Mouse (Mus musculus): ENCODE measurements around the gene Gjb4. TPM values are rescaled to one million over a fixed set of nuclear protein-coding genes. Genes with fewer than 3 reads are reported as not detected.

Gjb4 gene
- polyA plus RNA-seq, 1 experiment from 2014 or later: not detected

- 0 out of 2 replicates have a peak, but pooled peaks have one; percentile 40 for ATAC-seq (ENCODE audit: low FRiP score, low read depth)
- Histone ChIP-seq H3K4me2 (no peak overlapping the region), H3K4me1 (replicated peaks) (peaks cover 20% of the 10 kb centered on the region), H3K27ac (replicated peaks) (no peak overlapping the region), H3K27me3 (no peaks in the 10 kb centered on the region), H3K9me3 (no peaks in the 10 kb centered on the region), H3K9ac (0 out of 2 replicates have a peak overlapping the region, but pooled peaks have one; percentile 19), H3K36me3 (no peaks in the 10 kb centered on the region), H3K4me3 (no peak overlapping the region)
- WGBS: 30% methylated on average over 13 of the region's 13 CpGs
These were observed 14.6 kb upstream of the Gjb4 start for GRCm38 (mm10) chr4:127368379-127368973.

GRCm38 (mm10) chr4:127365834-127366233 is 12.0 kb upstream of the Gjb4 start:
- Histone ChIP-seq H3K27me3 (no peaks in the 10 kb centered on the region), H3K9ac (no peak overlapping the region), H3K4me1 (replicated peaks) (peaks cover 20% of the 10 kb centered on the region), H3K4me3 (no peak overlapping the region), H3K4me2 (no peak overlapping the region), H3K36me3 (no peaks in the 10 kb centered on the region), H3K9me3 (no peaks in the 10 kb centered on the region), H3K27ac (replicated peaks) (no peak overlapping the region)
- 22% methylated on average over 4 of the region's 4 CpGs for WGBS
- ATAC-seq (ENCODE audit: low FRiP score, low read depth): 0 out of 2 replicates have a peak, but pooled peaks have one; percentile 35

GRCm38 (mm10) chr4:127365433-127365832 is 11.6 kb upstream of the Gjb4 start:
- 16% methylated on average over 5 of the region's 5 CpGs for WGBS
- no peak overlapping the region for H3K9ac ChIP-seq
- no peak for ATAC-seq (ENCODE audit: low FRiP score, low read depth)

GRCm38 (mm10) chr4:127364431-127364830 is 10.6 kb upstream of the Gjb4 start:
- H3K4me2 ChIP-seq: no peak overlapping the region
- H3K27ac ChIP-seq (replicated peaks): no peak overlapping the region
- H3K4me3 ChIP-seq: no peak overlapping the region
- H3K36me3 ChIP-seq: no peaks in the 10 kb centered on the region
- no peak overlapping the region for H3K9ac ChIP-seq
- peaks cover 20% of the 10 kb centered on the region for H3K4me1 ChIP-seq (replicated peaks)
- WGBS: 66% methylated on average over 6 of the region's 6 CpGs
- no peaks in the 10 kb centered on the region for H3K27me3 ChIP-seq
- no peak for ATAC-seq (ENCODE audit: low FRiP score, low read depth)
- H3K9me3 ChIP-seq: no peaks in the 10 kb centered on the region

More at GRCm38 (mm10) chr4:127365433-127365832, 11.6 kb upstream of the Gjb4 start:
- H3K4me2 ChIP-seq: no peak overlapping the region
- H3K9me3 ChIP-seq: no peaks in the 10 kb centered on the region
- peaks cover 20% of the 10 kb centered on the region for H3K4me1 ChIP-seq (replicated peaks)
- H3K4me3 ChIP-seq: no peak overlapping the region
- no peaks in the 10 kb centered on the region for H3K27me3 ChIP-seq
- H3K36me3 ChIP-seq: no peaks in the 10 kb centered on the region
- no peak overlapping the region for H3K27ac ChIP-seq (replicated peaks)

DNA sequence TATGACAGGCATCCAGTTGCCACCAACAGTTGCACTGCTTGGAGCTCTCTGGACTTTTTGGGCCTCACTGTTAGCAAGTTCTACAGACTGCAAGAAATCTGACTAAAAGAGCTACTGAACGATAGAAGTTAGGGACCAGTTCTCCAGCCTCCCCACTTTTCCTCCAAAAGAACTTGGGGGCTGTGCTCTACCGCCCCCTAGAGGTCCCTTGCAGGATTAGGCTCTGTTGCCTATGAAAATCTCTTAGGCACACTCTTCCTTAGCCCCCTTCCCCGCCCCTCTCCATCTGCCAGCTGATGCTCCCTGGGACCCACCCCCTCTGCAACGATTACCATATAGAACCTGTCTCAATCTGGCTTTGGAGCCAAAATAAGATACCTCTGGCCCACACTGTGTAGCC is 9.4 kb upstream of the Gjb4 start:
- Histone ChIP-seq H3K9me3 (no peaks in the 10 kb centered on the region), H3K27ac (replicated peaks) (no peak overlapping the region), H3K36me3 (no peaks in the 10 kb centered on the region), H3K27me3 (no peaks in the 10 kb centered on the region), H3K9ac (no peak overlapping the region), H3K4me1 (replicated peaks) (peaks cover 13% of the 10 kb centered on the region; the same call in 1 of the 2 replicates), H3K4me2 (no peak overlapping the region), H3K4me3 (no peak overlapping the region)
- WGBS: 56% methylated on average over 4 of the region's 4 CpGs
- ATAC-seq (ENCODE audit: low FRiP score, low read depth): no peak

DNA sequence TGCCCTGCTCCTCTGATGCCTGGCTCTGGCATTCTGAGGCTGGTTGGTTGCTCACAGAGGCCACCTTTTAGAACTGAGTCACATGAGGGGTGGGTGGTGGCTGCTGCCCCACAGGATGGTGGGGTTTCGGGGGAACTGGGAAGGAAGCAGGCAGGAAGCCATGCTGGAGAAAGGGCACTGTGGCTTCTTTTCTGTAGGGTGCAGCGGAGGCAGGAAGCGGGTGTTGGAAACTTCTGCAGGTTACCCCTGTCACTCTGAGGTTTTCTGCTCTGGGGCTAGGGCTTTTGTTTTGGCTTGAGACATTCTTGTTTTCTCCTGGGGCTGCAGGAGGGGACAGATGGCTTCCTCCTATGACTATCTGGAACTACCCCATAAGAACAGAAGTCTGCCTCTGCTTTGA is 8.6 kb upstream of the Gjb4 start:
- H3K4me1 ChIP-seq (replicated peaks): peaks cover 13% of the 10 kb centered on the region; the same call in 1 of the 2 replicates
- H3K27ac ChIP-seq (replicated peaks): no peak overlapping the region
- H3K9ac ChIP-seq: no peak overlapping the region
- H3K4me2 ChIP-seq: no peak overlapping the region
- H3K36me3 ChIP-seq: no peaks in the 10 kb centered on the region
- no peak overlapping the region for H3K4me3 ChIP-seq
- no peaks in the 10 kb centered on the region for H3K27me3 ChIP-seq
- H3K9me3 ChIP-seq: no peaks in the 10 kb centered on the region
- ATAC-seq (ENCODE audit: low FRiP score, low read depth): no peak
- WGBS: 91% methylated on average over 3 of the region's 3 CpGs

- H3K9me3 ChIP-seq: no peaks in the 10 kb centered on the region
- ATAC-seq (ENCODE audit: low FRiP score, low read depth): no peak
- H3K9ac ChIP-seq: no peak within 1 kb of the TSS
- no peak within 1 kb of the TSS for H3K27ac ChIP-seq (replicated peaks)
- no peak within 1 kb of the TSS for H3K4me2 ChIP-seq
- H3K36me3 ChIP-seq: no peaks in the 10 kb centered on the region
- 44% methylated on average over 5 of the region's 5 CpGs for WGBS
- H3K4me1 ChIP-seq (replicated peaks): no peaks in the 10 kb centered on the region
- H3K27me3 ChIP-seq: no peaks in the 10 kb centered on the region
- no peak within 1 kb of the TSS for H3K4me3 ChIP-seq
These were observed 4.1 kb upstream of the Gjb4 start, which contains the start of gene Gjb5 for GRCm38 (mm10) chr4:127358018-127358417. Gene Gjb5 (minus strand): TSS chr4:127358181.

DNA sequence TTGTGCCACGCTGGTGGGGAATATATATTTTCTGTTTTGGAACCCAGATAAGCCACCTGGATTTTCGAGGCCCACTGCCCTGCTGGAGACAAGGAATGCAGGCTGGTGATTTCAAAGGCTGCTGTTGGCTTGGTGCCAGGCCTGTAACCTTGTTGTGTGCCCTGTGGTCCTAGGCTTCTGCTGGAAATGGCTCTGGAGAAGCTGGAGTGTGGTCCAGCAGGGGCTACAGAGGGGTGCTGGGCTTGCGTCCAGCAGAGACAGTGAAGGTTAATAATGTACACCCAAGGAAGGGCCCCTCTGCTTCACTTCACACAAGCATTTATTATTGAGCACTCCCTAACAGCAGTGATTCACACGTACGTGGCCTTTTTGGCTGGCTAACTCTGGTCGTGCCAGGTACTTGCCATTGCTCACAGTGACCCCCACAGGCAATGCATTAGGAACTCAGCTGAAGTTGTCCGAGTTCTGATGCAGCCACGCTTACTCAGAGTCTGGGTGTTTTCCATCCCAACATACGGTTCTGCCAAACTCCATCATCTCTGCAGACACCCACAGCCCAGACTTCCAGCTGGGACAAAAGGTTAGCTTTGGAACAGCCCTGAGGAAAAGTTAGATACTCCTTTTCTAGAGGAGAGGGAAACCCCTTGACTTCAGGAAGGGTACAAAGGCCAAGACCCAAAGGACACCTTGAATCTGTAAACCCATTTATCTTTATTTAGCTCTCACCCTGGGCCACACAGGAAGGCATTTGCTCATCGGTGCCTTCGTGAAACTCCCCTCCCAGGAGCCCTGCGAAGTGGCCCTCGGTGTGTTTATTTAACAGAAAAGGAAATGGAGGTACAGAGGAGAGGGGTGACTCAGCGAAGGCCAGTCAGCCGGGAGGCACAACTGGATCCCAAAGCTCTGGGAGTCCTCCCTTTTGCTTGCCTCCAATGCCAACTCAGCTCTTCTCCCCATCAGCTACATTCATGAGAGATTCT is 915 bp upstream of the Gjb4 start:
- H3K4me3 ChIP-seq: no peak overlapping the region
- no peaks in the 10 kb centered on the region for H3K9me3 ChIP-seq
- no peak overlapping the region for H3K9ac ChIP-seq
- WGBS: 72% methylated on average over 15 of the region's 15 CpGs
- H3K4me2 ChIP-seq: no peak overlapping the region
- H3K4me1 ChIP-seq (replicated peaks): no peaks in the 10 kb centered on the region
- ATAC-seq (ENCODE audit: low FRiP score, low read depth): no peak; the same call in 1 of the 2 replicates
- no peak overlapping the region for H3K27ac ChIP-seq (replicated peaks)
- H3K36me3 ChIP-seq: no peaks in the 10 kb centered on the region
- no peaks in the 10 kb centered on the region for H3K27me3 ChIP-seq

- Histone ChIP-seq H3K9me3 (no peaks in the 10 kb centered on the region), H3K27ac (replicated peaks) (no peak overlapping the region), H3K36me3 (no peaks in the 10 kb centered on the region), H3K27me3 (no peaks in the 10 kb centered on the region), H3K4me1 (replicated peaks) (no peaks in the 10 kb centered on the region), H3K4me2 (no peak overlapping the region), H3K4me3 (no peak overlapping the region), H3K9ac (no peak overlapping the region)
- 3% methylated on average over 1 of the region's 1 CpGs for WGBS
- ATAC-seq (ENCODE audit: low FRiP score, low read depth): no peak
These were observed 1.3 kb downstream of the Gjb4 start for GRCm38 (mm10) chr4:127352594-127352993.

- H3K4me1 ChIP-seq (replicated peaks): no peaks in the 10 kb centered on the region
- no peak for ATAC-seq (ENCODE audit: low FRiP score, low read depth)
- WGBS: 68% methylated on average over 4 of the region's 4 CpGs
These were observed 4.2 kb downstream of the Gjb4 start for GRCm38 (mm10) chr4:127349560-127350300.

GRCm38 (mm10) chr4:127345000-127345399 is 8.9 kb downstream of the Gjb4 start:
- no peak for ATAC-seq (ENCODE audit: low FRiP score, low read depth)
- Histone ChIP-seq H3K27me3 (no peaks in the 10 kb centered on the region), H3K9ac (no peak overlapping the region), H3K27ac (replicated peaks) (no peak overlapping the region), H3K4me2 (no peak overlapping the region), H3K36me3 (no peaks in the 10 kb centered on the region), H3K4me1 (replicated peaks) (no peaks in the 10 kb centered on the region), H3K4me3 (no peak overlapping the region), H3K9me3 (no peaks in the 10 kb centered on the region)
- 84% methylated on average over 5 of the region's 5 CpGs for WGBS

More at GRCm38 (mm10) chr4:127349560-127350300, 4.2 kb downstream of the Gjb4 start:
- Histone ChIP-seq H3K9me3 (no peaks in the 10 kb centered on the region), H3K9ac (no peak overlapping the region), H3K4me2 (no peak overlapping the region), H3K27me3 (no peaks in the 10 kb centered on the region), H3K27ac (replicated peaks) (no peak overlapping the region), H3K4me3 (no peak overlapping the region), H3K36me3 (no peaks in the 10 kb centered on the region)
